ENCODE assay signal across 10 mouse cellular contexts in the genomic region with DNA sequence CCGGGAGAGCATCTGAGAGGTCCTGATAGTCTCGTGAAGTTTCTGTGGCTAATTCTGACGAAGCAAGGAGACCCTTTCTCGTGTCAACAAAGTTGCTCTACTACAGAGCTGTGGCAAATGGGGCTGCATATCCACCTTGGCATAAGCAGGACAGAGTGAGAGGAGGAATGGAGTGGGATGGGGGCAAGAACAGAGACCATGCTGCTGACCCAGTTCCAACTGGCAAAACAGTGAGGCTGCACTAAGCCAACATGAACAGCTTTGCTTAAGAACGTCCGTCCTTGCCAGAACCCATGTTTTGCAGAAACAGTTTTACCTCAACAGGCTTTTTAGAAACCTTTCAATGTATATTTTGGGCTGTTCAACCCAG. TPM values are rescaled to one million over a fixed set of nuclear protein-coding genes. Genes with fewer than 3 reads are reported as not detected.
A peak's percentile ranks its signal among the peaks of the same experiment; 100 is the strongest.
DNase-seq lines count a peak whose midpoint lies in the region; ATAC-seq and TF ChIP-seq lines count a peak whose summit lies in the region.
"Had no signal": no experiment of that assay in that cellular context is flagged by ENCODE, and none has a peak within 500 bp of the region (broad histone marks: within the 10 kb centered on the region; RNA-seq: fewer than 3 reads in every experiment).

No protein-coding gene starts in this region.

- TF ChIP-seq CTCF in kidney, postnatal 0 days (IDR thresholded peaks at IDR 0.05; ENCODE audit: low read depth): no peak
- no peak for TF ChIP-seq CTCF in embryonic fibroblast, embryonic 13.5 days (IDR thresholded peaks at IDR 0.05; ENCODE audit: borderline replicate concordance, insufficient read depth, low read length)

- ATAC-seq in kidney, postnatal 0 days (replicated peaks; ENCODE audit: low FRiP score, low read depth): no peak
- ATAC-seq in intestine, embryonic 15.5 days: no peak

- no peaks in the 10 kb centered on the region for H3K9me3 ChIP-seq in kidney, postnatal 0 days (replicated peaks; ENCODE audit: low read length)
- no peaks in the 10 kb centered on the region for H3K9me3 ChIP-seq in intestine, embryonic 15.5 days
- H3K9me3 ChIP-seq: liver, embryonic 15.5 days had no signal

- 48% methylated on average over 6 of the region's 6 CpGs for WGBS in kidney, postnatal 0 days
- WGBS in intestine, embryonic 15.5 days: 61% methylated on average over 6 of the region's 6 CpGs

- H3K4me2 ChIP-seq in kidney, postnatal 0 days (ENCODE audit: low read length): peak overlapping the region; percentile 13; the same call in 1 of the 2 replicates
- no peak overlapping the region for H3K4me2 ChIP-seq in intestine, embryonic 15.5 days (replicated peaks)
- H3K4me2 ChIP-seq: liver, embryonic 15.5 days had no signal

- no peak; the same call in 1 of the 2 replicates for TF ChIP-seq POLR2A in embryonic fibroblast, embryonic 13.5 days (IDR thresholded peaks at IDR 0.05; ENCODE audit: low read depth, low read length)

- no peaks in the 10 kb centered on the region for H3K27me3 ChIP-seq in kidney, postnatal 0 days (ENCODE audit: insufficient read depth, low read length)
- no peaks in the 10 kb centered on the region for H3K27me3 ChIP-seq in intestine, embryonic 15.5 days (replicated peaks)
- H3K27me3 ChIP-seq: liver, embryonic 15.5 days had no signal

- no peaks in the 10 kb centered on the region for H3K36me3 ChIP-seq in kidney, postnatal 0 days (ENCODE audit: insufficient read depth, low read length)
- H3K36me3 ChIP-seq in intestine, embryonic 15.5 days: no peaks in the 10 kb centered on the region
- H3K36me3 ChIP-seq: liver, embryonic 15.5 days had no signal

- H3K9ac ChIP-seq in kidney, postnatal 0 days (ENCODE audit: low read depth, low read length): no peak overlapping the region
- no peak overlapping the region for H3K9ac ChIP-seq in intestine, embryonic 15.5 days
- H3K9ac ChIP-seq: liver, embryonic 15.5 days had no signal

- peak overlapping the region; percentile 84 for H3K27ac ChIP-seq in kidney, postnatal 0 days
- peak overlapping the region; percentile 72 for H3K27ac ChIP-seq in embryonic fibroblast, embryonic 13.5 days (ENCODE audit: insufficient read depth, low read length)
- H3K27ac ChIP-seq in intestine, embryonic 15.5 days: peak overlapping the region; percentile 75
- H3K27ac ChIP-seq: liver, embryonic 15.5 days had no signal

- peak; percentile 70 for DNase-seq in cerebellum, postnatal 14 days
- no peak for DNase-seq in cerebellum, adult 9-10 months
- no peak for DNase-seq in kidney, postnatal 0 days (ENCODE audit: low spot score)
- DNase-seq in kidney, postnatal 36 days: no peak
- no peak for DNase-seq in retina, postnatal 1 day
- DNase-seq in frontal cortex, postnatal 10 days (ENCODE audit: low spot score in 2 of 2): no peak
- DNase-seq: kidney, adult 18-20 months had no signal

- H3K4me1 ChIP-seq in kidney, postnatal 0 days (replicated peaks; ENCODE audit: insufficient read depth, low read length): peaks cover 33% of the 10 kb centered on the region
- peaks cover 36% of the 10 kb centered on the region for H3K4me1 ChIP-seq in embryonic fibroblast, embryonic 13.5 days (ENCODE audit: control insufficient read depth, insufficient read depth, low read length)
- H3K4me1 ChIP-seq in intestine, embryonic 15.5 days (replicated peaks): peaks cover 17% of the 10 kb centered on the region

- no peak overlapping the region for H3K4me3 ChIP-seq in kidney, postnatal 0 days (replicated peaks; ENCODE audit: low read depth, low read length)
- H3K4me3 ChIP-seq in embryonic fibroblast, embryonic 13.5 days (ENCODE audit: insufficient read depth, low read length): no peak overlapping the region
- H3K4me3 ChIP-seq in intestine, embryonic 15.5 days (replicated peaks): no peak overlapping the region
- H3K4me3 ChIP-seq: liver, embryonic 15.5 days had no signal

RNA-seq across cellular contexts. Expression of a gene that starts 32.9 kb away (rescaled TPM):
- 641 and 681 TPM in 2 replicates for polyA plus RNA-seq in kidney, postnatal 0 days (2015; fragmentation: Nextera tagmentation; extraction: Ambion mirVana)
- polyA plus RNA-seq in embryonic fibroblast, embryonic 13.5 days (2011; ENCODE audit: insufficient read length, low read depth, missing spikeins): 1,166 and 1,394 TPM in 2 replicates
- polyA plus RNA-seq in intestine, embryonic 15.5 days (2015; fragmentation: Nextera tagmentation; extraction: Ambion mirVana): 232 and 269 TPM in 2 replicates

RNA-seq across cellular contexts. Expression of a gene that starts 51.3 kb away (rescaled TPM):
- polyA plus RNA-seq in kidney, postnatal 0 days (2015; fragmentation: Nextera tagmentation; extraction: Ambion mirVana): 1.9 and 2.8 TPM in 2 replicates
- polyA plus RNA-seq in embryonic fibroblast, embryonic 13.5 days (2011; ENCODE audit: insufficient read length, low read depth, missing spikeins): not detected in 2 replicates
- 0.80 and 1.8 TPM in 2 replicates for polyA plus RNA-seq in intestine, embryonic 15.5 days (2015; fragmentation: Nextera tagmentation; extraction: Ambion mirVana)

RNA-seq across cellular contexts. Expression of a gene that starts 58.6 kb away (rescaled TPM):
- 54.1 and 58.8 TPM in 2 replicates for polyA plus RNA-seq in kidney, postnatal 0 days (2015; fragmentation: Nextera tagmentation; extraction: Ambion mirVana)
- 103 and 112 TPM in 2 replicates for polyA plus RNA-seq in embryonic fibroblast, embryonic 13.5 days (2011; ENCODE audit: insufficient read length, low read depth, missing spikeins)
- 48.0 and 52.4 TPM in 2 replicates for polyA plus RNA-seq in intestine, embryonic 15.5 days (2015; fragmentation: Nextera tagmentation; extraction: Ambion mirVana)

Comparison
In these comparisons a context has a peak if more than half of its experiments do, and no peak if none do; other contexts are left out.
1. DNase-seq: peak in cerebellum, postnatal 14 days (2 of 2); none in cerebellum, adult 9-10 months (single experiment), kidney, postnatal 0 days (single experiment), kidney, postnatal 36 days (0 of 2), retina, postnatal 1 day (single experiment) and frontal cortex, postnatal 10 days (0 of 2).
2. Peak in every context shown above with its lines, with median percentiles within 50 percentile points of each other: H3K27ac ChIP-seq.